Mouse (Mus musculus) testis, postnatal 14 days (tissue): ENCODE results near the gene Atoh8.

Experiments used
- DNase-seq: peaks from one replicate; pipeline ENCODE4 v3.0.0; 2021; ENCODE audit warnings: low spot score

The Atoh8 gene

GRCm38 (mm10) chr6:72235098-72235806 lies at the start of gene Atoh8:
Gene Atoh8, minus strand, starts transcription at chr6:72235577.
- no peak for DNase-seq

- DNase-seq = no peak
Observed at GRCm38 (mm10) chr6:72283914-72284313, 48.5 kb upstream of the Atoh8 start.

GRCm38 (mm10) chr6:72280410-72280998 lies 45.1 kb upstream of the Atoh8 start:
- no peak for DNase-seq

GRCm38 (mm10) chr6:72279505-72279904 lies 44.1 kb upstream of the Atoh8 start:
- no peak for DNase-seq

- DNase-seq = no peak
Observed at GRCm38 (mm10) chr6:72278835-72279234, 43.5 kb upstream of the Atoh8 start.

GRCm38 (mm10) chr6:72277508-72278166 lies 42.3 kb upstream of the Atoh8 start:
- DNase-seq = no peak

- no peak for DNase-seq
Observed at GRCm38 (mm10) chr6:72276972-72277441, 41.6 kb upstream of the Atoh8 start.

- DNase-seq = peak; percentile 39
Observed at GRCm38 (mm10) chr6:72276141-72276540, 40.8 kb upstream of the Atoh8 start.

- no peak for DNase-seq
Observed at GRCm38 (mm10) chr6:72275527-72275926, 40.1 kb upstream of the Atoh8 start.

- DNase-seq = no peak
Observed at GRCm38 (mm10) chr6:72273153-72273552, 37.8 kb upstream of the Atoh8 start.

- no peak for DNase-seq
Observed at GRCm38 (mm10) chr6:72272161-72272696, 36.9 kb upstream of the Atoh8 start.

GRCm38 (mm10) chr6:72270952-72271519 lies 35.7 kb upstream of the Atoh8 start:
- no peak for DNase-seq

- no peak for DNase-seq
Observed at GRCm38 (mm10) chr6:72270258-72270657, 34.9 kb upstream of the Atoh8 start.

- no peak for DNase-seq
Observed at GRCm38 (mm10) chr6:72268149-72268847, 32.9 kb upstream of the Atoh8 start.

GRCm38 (mm10) chr6:72265664-72266063 lies 30.3 kb upstream of the Atoh8 start:
- no peak for DNase-seq

- DNase-seq = no peak
Observed at GRCm38 (mm10) chr6:72263679-72264265, 28.4 kb upstream of the Atoh8 start.

GRCm38 (mm10) chr6:72261683-72262320 lies 26.4 kb upstream of the Atoh8 start:
- no peak for DNase-seq

GRCm38 (mm10) chr6:72260981-72261682 lies 25.8 kb upstream of the Atoh8 start:
- peak; percentile 83 for DNase-seq

GRCm38 (mm10) chr6:72259474-72259873 lies 24.1 kb upstream of the Atoh8 start:
- DNase-seq = no peak

GRCm38 (mm10) chr6:72255294-72255693 lies 19.9 kb upstream of the Atoh8 start:
- no peak for DNase-seq
